Mouse (Mus musculus) fat pad, adult 2 months (tissue): ENCODE data around the gene Osgep.
"Not testable (repeated sequence)": the region's sequence is repeated elsewhere in the genome, so short reads cannot be mapped to it uniquely, and the experiment has no call there.

Experiments used
- DNase-seq: peaks from one replicate; pipeline ENCODE4 v3.0.0-alpha.2; 2011; ENCODE audit warnings: low read depth, low spot score; ENCODE audit errors: extremely low read depth

The Osgep gene

GRCm38 (mm10) chr14:50892091-50892490 lies 32.6 kb downstream of the Osgep start:
- DNase-seq: no peak

- DNase-seq: no peak
Observed at GRCm38 (mm10) chr14:50891621-50892020, 33.1 kb downstream of the Osgep start.

- DNase-seq: no peak
Observed at GRCm38 (mm10) chr14:50876236-50876950, 48.3 kb downstream of the Osgep start.

GRCm38 (mm10) chr14:50875591-50876230 lies 49.0 kb downstream of the Osgep start:
- DNase-seq: no peak

- DNase-seq: no peak
Observed at GRCm38 (mm10) chr14:50875175-50875574, 49.5 kb downstream of the Osgep start.

GRCm38 (mm10) chr14:50871284-50871683 lies 53.4 kb downstream of the Osgep start:
- no peak for DNase-seq

- DNase-seq: no peak
Observed at GRCm38 (mm10) chr14:50870805-50871143, 53.9 kb downstream of the Osgep start.

GRCm38 (mm10) chr14:50869889-50870804 lies 54.5 kb downstream of the Osgep start, which contains the start of gene Tep1:
TSS of gene Tep1 (minus strand) at chr14:50870560.
- DNase-seq: no peak

- DNase-seq: no peak
Observed at GRCm38 (mm10) chr14:50868656-50869055, 56.0 kb downstream of the Osgep start.

- DNase-seq: no peak
Observed at GRCm38 (mm10) chr14:50868211-50868610, 56.5 kb downstream of the Osgep start.

- DNase-seq: no peak
Observed at GRCm38 (mm10) chr14:50866966-50867365, 57.7 kb downstream of the Osgep start.

- DNase-seq: not testable (repeated sequence)
Observed at GRCm38 (mm10) chr14:50865005-50865404, 59.7 kb downstream of the Osgep start.

- DNase-seq: no peak
Observed at GRCm38 (mm10) chr14:50862641-50863040, 62.1 kb downstream of the Osgep start.
